ENCODE assay signal across 35 mouse cellular contexts in genomic region chr17:12715032-12715431, GRCm38 (mm10). TPM values are rescaled to one million over a fixed set of nuclear protein-coding genes. Genes with fewer than 3 reads are reported as not detected.
A peak's percentile ranks its signal among the peaks of the same experiment; 100 is the strongest.
DNase-seq lines count a peak whose midpoint lies in the region; ATAC-seq and TF ChIP-seq lines count a peak whose summit lies in the region.
"Had no signal": no experiment of that assay in that cellular context is flagged by ENCODE, and none has a peak within 500 bp of the region (broad histone marks: within the 10 kb centered on the region; RNA-seq: fewer than 3 reads in every experiment).

No protein-coding gene starts in this region.

- TF ChIP-seq EP300 in stomach, postnatal 0 days (optimal IDR thresholded peaks at IDR 0.05) = no peak

- no peaks in the 10 kb centered on the region; the same call in 1 of the 2 replicates for H3K4me1 ChIP-seq in intestine, embryonic 16.5 days (ENCODE audit: control insufficient read depth, insufficient read depth, low read length)
- H3K4me1 ChIP-seq in intestine, embryonic 15.5 days (replicated peaks) = no peaks in the 10 kb centered on the region
- H3K4me1 ChIP-seq in stomach, postnatal 0 days (replicated peaks; ENCODE audit: control insufficient read depth, insufficient read depth) = no peaks in the 10 kb centered on the region
- H3K4me1 ChIP-seq: kidney, embryonic 15.5 days had no signal

- H3K4me2 ChIP-seq in intestine, embryonic 16.5 days (ENCODE audit: low read depth, low read length) = no peak overlapping the region
- no peak overlapping the region for H3K4me2 ChIP-seq in intestine, embryonic 15.5 days (replicated peaks)
- no peak overlapping the region for H3K4me2 ChIP-seq in stomach, postnatal 0 days (replicated peaks; ENCODE audit: low read depth)
- H3K4me2 ChIP-seq: embryonic facial prominence, embryonic 13.5 days; heart, embryonic 15.5 days; kidney, embryonic 15.5 days; limb, embryonic 12.5 days; neural tube, embryonic 15.5 days; stomach, embryonic 15.5 days had no signal

- no peak overlapping the region for H3K27ac ChIP-seq in intestine, embryonic 16.5 days (ENCODE audit: low read length)
- no peak overlapping the region for H3K27ac ChIP-seq in intestine, embryonic 15.5 days
- H3K27ac ChIP-seq in stomach, postnatal 0 days (replicated peaks) = 0 out of 2 replicates have a peak overlapping the region, but pooled peaks have one; percentile 8
- H3K27ac ChIP-seq: embryonic facial prominence, embryonic 13.5 days; left cerebral cortex, adult 2 months; limb, embryonic 12.5 days; macrophage; neural tube, embryonic 15.5 days; stomach, embryonic 15.5 days had no signal

- H3K4me3 ChIP-seq in intestine, embryonic 16.5 days (ENCODE audit: low read length) = no peak overlapping the region
- no peak overlapping the region for H3K4me3 ChIP-seq in intestine, embryonic 15.5 days (replicated peaks)
- H3K4me3 ChIP-seq in stomach, postnatal 0 days (ENCODE audit: low read depth, low read length) = no peak overlapping the region
- H3K4me3 ChIP-seq: embryonic facial prominence, embryonic 13.5 days; erythroblast, embryonic 14.5 days; heart, embryonic 15.5 days; kidney, embryonic 15.5 days; left cerebral cortex, adult 2 months; limb, embryonic 12.5 days; neural tube, embryonic 15.5 days; stomach, embryonic 15.5 days had no signal

- no peaks in the 10 kb centered on the region for H3K27me3 ChIP-seq in intestine, embryonic 16.5 days (replicated peaks; ENCODE audit: control insufficient read depth, insufficient read depth, low read length)
- H3K27me3 ChIP-seq in intestine, embryonic 15.5 days (replicated peaks) = no peaks in the 10 kb centered on the region
- H3K27me3 ChIP-seq in stomach, postnatal 0 days (ENCODE audit: control insufficient read depth, insufficient read depth, low read length) = no peaks in the 10 kb centered on the region
- H3K27me3 ChIP-seq: embryonic facial prominence, embryonic 13.5 days; heart, embryonic 15.5 days; kidney, embryonic 15.5 days; limb, embryonic 12.5 days; neural tube, embryonic 15.5 days; stomach, embryonic 15.5 days had no signal

- peak; percentile 36 for DNase-seq in adrenal gland, adult 2 months
- no peak for DNase-seq in adrenal gland, postnatal 4 days (ENCODE audit: low spot score in 2 of 2)
- peak; percentile 44 for DNase-seq in NIH3T3 (ENCODE audit: low read depth)
- DNase-seq in stomach, postnatal 0 days (ENCODE audit: low spot score) = no peak
- no peak for DNase-seq in natural killer cell, adult 2 months (ENCODE audit: low spot score in 2 of 2)
- no peak for DNase-seq in gastrocnemius, adult 18-20 months (ENCODE audit: low spot score)
- DNase-seq: adrenal gland, postnatal 25 days; cerebellum, adult 8-10 months; embryo, embryonic 11 days; gastrocnemius, postnatal 10 days; kidney, adult 18-20 months; kidney, postnatal 25 days; midbrain, embryonic 14.5 days; retina, postnatal 1 day; right cerebral cortex, postnatal 14 days; thymus, postnatal 14 days had no signal

- no peak overlapping the region for H3K9ac ChIP-seq in intestine, embryonic 16.5 days (ENCODE audit: low read depth, low read length)
- no peak overlapping the region for H3K9ac ChIP-seq in intestine, embryonic 15.5 days
- no peak overlapping the region for H3K9ac ChIP-seq in stomach, postnatal 0 days (ENCODE audit: low read length)
- H3K9ac ChIP-seq: embryonic facial prominence, embryonic 13.5 days; heart, embryonic 15.5 days; kidney, embryonic 15.5 days; limb, embryonic 12.5 days; neural tube, embryonic 15.5 days; stomach, embryonic 15.5 days had no signal

- TF ChIP-seq CTCF in stomach, postnatal 0 days (IDR thresholded peaks at IDR 0.05; ENCODE audit: low read depth) = no peak

- whole genome bisulfite sequencing in intestine, embryonic 16.5 days = 29% methylated on average over 1 of the region's 1 CpGs
- 54% methylated on average over 1 of the region's 1 CpGs for WGBS in intestine, embryonic 15.5 days
- 52% methylated on average over 1 of the region's 1 CpGs for WGBS in stomach, postnatal 0 days

- H3K9me3 ChIP-seq in intestine, embryonic 16.5 days (ENCODE audit: control insufficient read depth, low read length) = no peaks in the 10 kb centered on the region
- H3K9me3 ChIP-seq in intestine, embryonic 15.5 days = no peaks in the 10 kb centered on the region
- no peaks in the 10 kb centered on the region for H3K9me3 ChIP-seq in stomach, postnatal 0 days (ENCODE audit: control insufficient read depth, low read length)
- H3K9me3 ChIP-seq: embryonic facial prominence, embryonic 13.5 days; heart, embryonic 15.5 days; kidney, embryonic 15.5 days; limb, embryonic 12.5 days; neural tube, embryonic 15.5 days; stomach, embryonic 15.5 days had no signal

- peaks cover 14% of the 10 kb centered on the region; the same call in 1 of the 2 replicates for H3K36me3 ChIP-seq in intestine, embryonic 16.5 days (ENCODE audit: control insufficient read depth, insufficient read depth, low read length)
- H3K36me3 ChIP-seq in intestine, embryonic 15.5 days = peaks cover 12% of the 10 kb centered on the region
- peaks cover 13% of the 10 kb centered on the region for H3K36me3 ChIP-seq in stomach, postnatal 0 days (ENCODE audit: control insufficient read depth, insufficient read depth, low read length)

- peak; percentile 12; the same call in 1 of the 2 replicates for ATAC-seq in intestine, embryonic 16.5 days
- ATAC-seq in intestine, embryonic 15.5 days = no peak
- ATAC-seq in stomach, postnatal 0 days (ENCODE audit: low FRiP score, low TSS enrichment) = no peak; the same call in 1 of the 2 replicates
- ATAC-seq: forebrain, embryonic 16.5 days; lung, postnatal 0 days had no signal

RNA-seq across cellular contexts. Expression of gene Slc22a1, which starts 39.4 kb away (rescaled TPM):
- total RNA-seq in adrenal gland, adult 2 months (2021) = 1 to 10 TPM in 1 of 2 experiments, not detected in 1; 1.7 TPM
- 0.11 and 0.29 TPM in 2 replicates for polyA plus RNA-seq in adrenal gland, adult 2 months (2012; rRNA removed)
- total RNA-seq in adrenal gland, postnatal 4 days (2021) = 10 to 100 TPM in 1 of 2 experiments, 1 to 10 TPM in 1; 4.5 to 17.4 TPM
- 0.31 and 0.32 TPM in 2 replicates for polyA plus RNA-seq in intestine, embryonic 16.5 days (2015; fragmentation: Nextera tagmentation; extraction: Ambion mirVana)
- 0.40 and 0.51 TPM in 2 replicates for polyA plus RNA-seq in intestine, embryonic 15.5 days (2015; fragmentation: Nextera tagmentation; extraction: Ambion mirVana)
- 7.9 and 10.4 TPM in 2 replicates for polyA plus RNA-seq in stomach, postnatal 0 days (2015; fragmentation: Nextera tagmentation; extraction: Ambion mirVana)
- total RNA-seq in gastrocnemius, adult 18-20 months (2021) = under 1 TPM in 1 of 2 experiments, not detected in 1; 0.62 TPM
- total RNA-seq: adrenal gland, postnatal 25 days; gastrocnemius, postnatal 10 days; layer of hippocampus, adult 18-20 months; layer of hippocampus, postnatal 14 days; monocyte, adult 5-6 weeks had no signal
- polyA plus RNA-seq: erythroblast, embryonic 14.5 days; forebrain, embryonic 11.5 days; forebrain, embryonic 16.5 days; hindbrain, embryonic 11.5 days; limb, embryonic 12.5 days; liver, embryonic 16.5 days; macrophage; midbrain, embryonic 14.5 days; neural tube, embryonic 15.5 days had no signal

RNA-seq across cellular contexts. Expression of gene Igf2r, which starts 54.4 kb away (rescaled TPM):
- total RNA-seq in adrenal gland, adult 2 months (2021) = 10 to 100 TPM; 66.8 to 74.7 TPM
- polyA plus RNA-seq in adrenal gland, adult 2 months (2012; rRNA removed) = 21.9 and 23.2 TPM in 2 replicates
- total RNA-seq in adrenal gland, postnatal 4 days (2021) = 10 to 100 TPM; 76.4 to 82.0 TPM
- polyA plus RNA-seq in intestine, embryonic 16.5 days (2015; fragmentation: Nextera tagmentation; extraction: Ambion mirVana) = 26.6 and 36.2 TPM in 2 replicates
- polyA plus RNA-seq in intestine, embryonic 15.5 days (2015; fragmentation: Nextera tagmentation; extraction: Ambion mirVana) = 37.5 and 38.9 TPM in 2 replicates
- polyA plus RNA-seq in stomach, postnatal 0 days (2015; fragmentation: Nextera tagmentation; extraction: Ambion mirVana) = 9.4 and 9.6 TPM in 2 replicates
- total RNA-seq in gastrocnemius, adult 18-20 months (2021) = 10 to 100 TPM; 42.4 to 43.3 TPM

Comparison
In these comparisons a context has a peak if more than half of its experiments do, and no peak if none do; other contexts are left out.
1. DNase-seq: peak in adrenal gland, adult 2 months (single experiment) and NIH3T3 (single experiment); none in adrenal gland, postnatal 4 days (0 of 2), stomach, postnatal 0 days (single experiment), natural killer cell, adult 2 months (0 of 2) and gastrocnemius, adult 18-20 months (single experiment).